Comparison of ENCODE assay signal across 13 mouse cellular contexts in the genomic region with DNA sequence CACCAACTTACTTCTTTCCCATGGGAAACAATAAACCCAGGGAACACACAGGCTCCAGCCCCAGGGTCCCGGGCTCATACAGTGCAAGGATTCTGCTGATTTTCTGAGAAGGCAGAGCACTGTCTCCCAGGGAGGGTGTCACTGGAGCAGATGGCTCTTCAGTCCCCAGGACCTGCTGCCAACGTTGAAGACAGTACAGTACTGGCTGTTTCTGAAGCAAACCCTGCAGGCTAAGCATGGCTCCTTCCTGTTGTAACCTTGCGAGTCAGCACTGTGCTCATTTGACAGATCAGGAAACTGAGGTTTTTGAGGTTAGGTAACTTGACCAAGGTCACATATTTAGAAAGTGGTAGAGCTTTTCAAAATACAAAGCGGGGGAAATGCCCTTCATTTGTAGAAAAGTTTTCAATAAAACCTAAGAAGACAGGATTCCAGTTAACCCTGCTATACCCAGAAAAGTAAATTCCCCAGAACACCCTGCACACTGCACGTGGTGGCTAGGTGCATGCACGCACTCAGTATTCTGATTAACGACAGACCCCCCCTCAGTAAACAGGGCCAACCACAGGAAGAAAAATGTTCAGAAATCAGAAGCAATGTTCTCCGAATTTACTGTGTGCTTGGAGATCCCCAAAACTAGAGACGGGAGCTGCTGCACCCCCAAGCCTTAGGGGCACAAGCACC. TPM values are rescaled to one million over a fixed set of nuclear protein-coding genes. Genes with fewer than 3 reads are reported as not detected.
DNase-seq lines count a peak whose midpoint lies in the region; ATAC-seq and TF ChIP-seq lines count a peak whose summit lies in the region.
"Had no signal": no experiment of that assay in that cellular context is flagged by ENCODE, and none has a peak within 500 bp of the region (broad histone marks: within the 10 kb centered on the region; RNA-seq: fewer than 3 reads in every experiment).

No protein-coding gene starts in this region.

- peak; percentile 50; the same call in 1 of the 2 replicates for ATAC-seq in forebrain, embryonic 14.5 days
- ATAC-seq in forebrain, embryonic 12.5 days (ENCODE audit: low FRiP score) = no peak
- ATAC-seq in forebrain, postnatal 0 days = peak; percentile 82
- no peak for ATAC-seq in stomach, postnatal 0 days (ENCODE audit: low FRiP score, low TSS enrichment)
- no peak for ATAC-seq in heart, embryonic 12.5 days (ENCODE audit: insufficient number of reproducible peaks, low FRiP score)
- ATAC-seq: midbrain, embryonic 16.5 days had no signal

- H3K27ac ChIP-seq in forebrain, embryonic 14.5 days (ENCODE audit: low read depth, low read length) = no peak overlapping the region
- no peak overlapping the region for H3K27ac ChIP-seq in forebrain, embryonic 12.5 days
- H3K27ac ChIP-seq in forebrain, postnatal 0 days (ENCODE audit: low read depth, low read length) = no peak overlapping the region
- no peak overlapping the region for H3K27ac ChIP-seq in stomach, postnatal 0 days (replicated peaks)
- no peak overlapping the region for H3K27ac ChIP-seq in heart, embryonic 12.5 days (ENCODE audit: poor library complexity, severe bottlenecking)
- H3K27ac ChIP-seq: hindbrain, embryonic 10.5 days; liver, embryonic 13.5 days had no signal

- no peak for TF ChIP-seq CTCF in brain, embryonic 14.5 days (IDR thresholded peaks at IDR 0.05; ENCODE audit: borderline replicate concordance, extremely low read depth, insufficient read depth, insufficient read length)
- TF ChIP-seq CTCF in forebrain, postnatal 0 days (IDR thresholded peaks at IDR 0.05; ENCODE audit: low read depth) = no peak
- no peak for TF ChIP-seq CTCF in stomach, postnatal 0 days (IDR thresholded peaks at IDR 0.05; ENCODE audit: low read depth)

- H3K9me3 ChIP-seq in forebrain, embryonic 14.5 days (replicated peaks; ENCODE audit: control insufficient read depth, low read length) = no peaks in the 10 kb centered on the region
- H3K9me3 ChIP-seq in forebrain, embryonic 12.5 days = no peaks in the 10 kb centered on the region
- H3K9me3 ChIP-seq in forebrain, postnatal 0 days (ENCODE audit: low read length) = no peaks in the 10 kb centered on the region
- H3K9me3 ChIP-seq in stomach, postnatal 0 days (ENCODE audit: control insufficient read depth, low read length) = no peaks in the 10 kb centered on the region
- H3K9me3 ChIP-seq in heart, embryonic 12.5 days (replicated peaks) = no peaks in the 10 kb centered on the region
- H3K9me3 ChIP-seq: hindbrain, embryonic 10.5 days; liver, embryonic 13.5 days had no signal

- H3K9ac ChIP-seq in forebrain, embryonic 14.5 days (ENCODE audit: low read length) = no peak overlapping the region
- H3K9ac ChIP-seq in forebrain, embryonic 12.5 days = no peak overlapping the region
- no peak overlapping the region for H3K9ac ChIP-seq in forebrain, postnatal 0 days
- H3K9ac ChIP-seq in stomach, postnatal 0 days (ENCODE audit: low read length) = no peak overlapping the region
- H3K9ac ChIP-seq in heart, embryonic 12.5 days = no peak overlapping the region
- H3K9ac ChIP-seq: liver, embryonic 13.5 days had no signal

- H3K4me2 ChIP-seq in forebrain, embryonic 14.5 days (ENCODE audit: low read length) = no peak overlapping the region
- no peak overlapping the region for H3K4me2 ChIP-seq in forebrain, embryonic 12.5 days
- H3K4me2 ChIP-seq in forebrain, postnatal 0 days (ENCODE audit: low read depth) = no peak overlapping the region
- H3K4me2 ChIP-seq in stomach, postnatal 0 days (replicated peaks; ENCODE audit: low read depth) = no peak overlapping the region
- H3K4me2 ChIP-seq in heart, embryonic 12.5 days = no peak overlapping the region
- H3K4me2 ChIP-seq: liver, embryonic 13.5 days had no signal

- no peak overlapping the region for H3K4me3 ChIP-seq in forebrain, embryonic 14.5 days (ENCODE audit: low read depth, low read length)
- no peak overlapping the region for H3K4me3 ChIP-seq in forebrain, embryonic 12.5 days (replicated peaks)
- no peak overlapping the region for H3K4me3 ChIP-seq in forebrain, postnatal 0 days (ENCODE audit: low read depth, low read length)
- H3K4me3 ChIP-seq in stomach, postnatal 0 days (ENCODE audit: low read depth, low read length) = no peak overlapping the region
- no peak overlapping the region for H3K4me3 ChIP-seq in heart, embryonic 12.5 days
- H3K4me3 ChIP-seq: hindbrain, embryonic 10.5 days; liver, embryonic 13.5 days had no signal

- WGBS in forebrain, embryonic 14.5 days = 77% methylated on average over 9 of the region's 9 CpGs
- 77% methylated on average over 9 of the region's 9 CpGs for WGBS in forebrain, embryonic 12.5 days
- 70% methylated on average over 9 of the region's 9 CpGs for WGBS in forebrain, postnatal 0 days
- WGBS in stomach, postnatal 0 days = 59% methylated on average over 9 of the region's 9 CpGs
- 63% methylated on average over 9 of the region's 9 CpGs for WGBS in heart, embryonic 12.5 days

- no peaks in the 10 kb centered on the region for H3K4me1 ChIP-seq in forebrain, embryonic 14.5 days (ENCODE audit: control insufficient read depth, insufficient read depth, low read length)
- no peaks in the 10 kb centered on the region for H3K4me1 ChIP-seq in forebrain, embryonic 12.5 days
- H3K4me1 ChIP-seq in forebrain, postnatal 0 days (ENCODE audit: insufficient read depth) = no peaks in the 10 kb centered on the region
- no peaks in the 10 kb centered on the region for H3K4me1 ChIP-seq in stomach, postnatal 0 days (replicated peaks; ENCODE audit: control insufficient read depth, insufficient read depth)
- no peaks in the 10 kb centered on the region for H3K4me1 ChIP-seq in heart, embryonic 12.5 days (replicated peaks)
- H3K4me1 ChIP-seq: liver, embryonic 13.5 days had no signal

- no peaks in the 10 kb centered on the region for H3K27me3 ChIP-seq in forebrain, embryonic 14.5 days (replicated peaks; ENCODE audit: control insufficient read depth, insufficient read depth, low read length)
- peaks cover 41% of the 10 kb centered on the region for H3K27me3 ChIP-seq in forebrain, embryonic 12.5 days
- no peaks in the 10 kb centered on the region for H3K27me3 ChIP-seq in forebrain, postnatal 0 days (ENCODE audit: insufficient read depth, low read length)
- H3K27me3 ChIP-seq in stomach, postnatal 0 days (ENCODE audit: control insufficient read depth, insufficient read depth, low read length) = no peaks in the 10 kb centered on the region; the same call in 1 of the 2 replicates
- H3K27me3 ChIP-seq in heart, embryonic 12.5 days (replicated peaks) = peaks cover 48% of the 10 kb centered on the region

- H3K36me3 ChIP-seq in forebrain, embryonic 14.5 days (ENCODE audit: control insufficient read depth, insufficient read depth, low read length) = no peaks in the 10 kb centered on the region
- no peaks in the 10 kb centered on the region for H3K36me3 ChIP-seq in forebrain, embryonic 12.5 days (replicated peaks)
- H3K36me3 ChIP-seq in forebrain, postnatal 0 days (ENCODE audit: insufficient read depth) = no peaks in the 10 kb centered on the region
- H3K36me3 ChIP-seq in stomach, postnatal 0 days (ENCODE audit: control insufficient read depth, insufficient read depth, low read length) = no peaks in the 10 kb centered on the region
- H3K36me3 ChIP-seq in heart, embryonic 12.5 days = no peaks in the 10 kb centered on the region
- H3K36me3 ChIP-seq: hindbrain, embryonic 10.5 days; liver, embryonic 13.5 days had no signal

- DNase-seq in forebrain, embryonic 14.5 days (ENCODE audit: low spot score) = peak; percentile 36
- peak; percentile 52 for DNase-seq in 3T3-L1 (ENCODE audit: low read depth, low spot score)
- DNase-seq in brain, embryonic 14.5 days (ENCODE audit: low read depth) = peak; percentile 35
- no peak for DNase-seq in forebrain, postnatal 0 days
- no peak for DNase-seq in stomach, postnatal 0 days (ENCODE audit: low spot score)
- DNase-seq in kidney, postnatal 14 days = no peak
- DNase-seq: gastrocnemius, postnatal 25 days; kidney, postnatal 25 days; liver, embryonic 13.5 days had no signal

- no peak for TF ChIP-seq POLR2A in brain, embryonic 14.5 days (IDR thresholded peaks at IDR 0.05; ENCODE audit: borderline replicate concordance, extremely low read depth, insufficient read depth, insufficient read length, poor library complexity, severe bottlenecking)

- no peak for TF ChIP-seq EP300 in stomach, postnatal 0 days (optimal IDR thresholded peaks at IDR 0.05)

RNA-seq across cellular contexts. Expression of a gene that starts 10.9 kb away (rescaled TPM):
- 1.8 and 2.0 TPM in 2 replicates for polyA plus RNA-seq in forebrain, embryonic 14.5 days (2014; fragmentation: Nextera tagmentation; extraction: Ambion mirVana)
- polyA plus RNA-seq in forebrain, embryonic 12.5 days (2016; fragmentation: Nextera tagmentation; extraction: Ambion mirVana) = 2.0 and 2.1 TPM in 2 replicates
- polyA plus RNA-seq in brain, embryonic 14.5 days (2012; rRNA removed) = 1.8 and 2.8 TPM in 2 replicates
- total RNA-seq in forebrain, postnatal 0 days (2014; rRNA removed) = 3.9 and 9.8 TPM in 2 replicates
- 2.2 and 3.4 TPM in 2 replicates for polyA plus RNA-seq in forebrain, postnatal 0 days (2015; fragmentation: Nextera tagmentation; extraction: Ambion mirVana)
- polyA plus RNA-seq in stomach, postnatal 0 days (2015; fragmentation: Nextera tagmentation; extraction: Ambion mirVana) = 4.0 and 4.1 TPM in 2 replicates
- 15.1 and 15.3 TPM in 2 replicates for polyA plus RNA-seq in heart, embryonic 12.5 days (2016; fragmentation: Nextera tagmentation; extraction: Ambion mirVana)

RNA-seq across cellular contexts. Expression of a gene that starts 22.1 kb away (rescaled TPM):
- polyA plus RNA-seq in forebrain, embryonic 14.5 days (2014; fragmentation: Nextera tagmentation; extraction: Ambion mirVana) = 0.32 and 0.51 TPM in 2 replicates
- polyA plus RNA-seq in forebrain, embryonic 12.5 days (2016; fragmentation: Nextera tagmentation; extraction: Ambion mirVana) = 0.34 and 0.45 TPM in 2 replicates
- 0.87 and 1.3 TPM in 2 replicates for polyA plus RNA-seq in brain, embryonic 14.5 days (2012; rRNA removed)
- total RNA-seq in forebrain, postnatal 0 days (2014; rRNA removed) = 0.43 and 0.54 TPM in 2 replicates
- polyA plus RNA-seq in forebrain, postnatal 0 days (2015; fragmentation: Nextera tagmentation; extraction: Ambion mirVana) = 0.53 and 0.85 TPM in 2 replicates
- polyA plus RNA-seq in stomach, postnatal 0 days (2015; fragmentation: Nextera tagmentation; extraction: Ambion mirVana) = 24.4 TPM in 2 replicates
- polyA plus RNA-seq in heart, embryonic 12.5 days (2016; fragmentation: Nextera tagmentation; extraction: Ambion mirVana) = 2.4 and 2.6 TPM in 2 replicates

RNA-seq across cellular contexts. Expression of a gene that starts 52.1 kb away (rescaled TPM):
- polyA plus RNA-seq in forebrain, embryonic 14.5 days (2014; fragmentation: Nextera tagmentation; extraction: Ambion mirVana) = 66.8 and 75.9 TPM in 2 replicates
- polyA plus RNA-seq in forebrain, embryonic 12.5 days (2016; fragmentation: Nextera tagmentation; extraction: Ambion mirVana) = 59.8 and 65.3 TPM in 2 replicates
- 23.2 and 30.6 TPM in 2 replicates for polyA plus RNA-seq in brain, embryonic 14.5 days (2012; rRNA removed)
- total RNA-seq in forebrain, postnatal 0 days (2014; rRNA removed) = 38.6 and 54.1 TPM in 2 replicates
- 19.2 and 24.5 TPM in 2 replicates for polyA plus RNA-seq in forebrain, postnatal 0 days (2015; fragmentation: Nextera tagmentation; extraction: Ambion mirVana)
- 28.9 and 31.7 TPM in 2 replicates for polyA plus RNA-seq in stomach, postnatal 0 days (2015; fragmentation: Nextera tagmentation; extraction: Ambion mirVana)
- 46.0 and 53.3 TPM in 2 replicates for polyA plus RNA-seq in heart, embryonic 12.5 days (2016; fragmentation: Nextera tagmentation; extraction: Ambion mirVana)

Comparison
In these comparisons a context has a peak if more than half of its experiments do, and no peak if none do; other contexts are left out.
1. ATAC-seq: peak in forebrain, embryonic 14.5 days (single experiment) and forebrain, postnatal 0 days (single experiment); none in forebrain, embryonic 12.5 days (single experiment), stomach, postnatal 0 days (single experiment) and heart, embryonic 12.5 days (single experiment).
2. DNase-seq: peak in forebrain, embryonic 14.5 days (single experiment), 3T3-L1 (single experiment) and brain, embryonic 14.5 days (single experiment); none in forebrain, postnatal 0 days (single experiment), stomach, postnatal 0 days (single experiment) and kidney, postnatal 14 days (single experiment).